Mouse (Mus musculus) midbrain, embryonic 13.5 days (tissue): ENCODE data around the gene Vps18. TPM values are rescaled to one million over a fixed set of nuclear protein-coding genes. Genes with fewer than 3 reads are reported as not detected.

Source experiments
- ATAC-seq: fragments of 200-750 bp; cut with Nextera tagmentation; 2 replicates; pipeline ENCODE4 v1.8.0; 2017; ENCODE audit warnings: mild to moderate bottlenecking, moderate TSS enrichment, moderate library complexity
- H3K27ac ChIP-seq: fragments of 300-500 bp; sonication (generic); 2 replicates; pipeline ENCODE4 v1.5.1; 2015; ENCODE audit warnings: inconsistent platforms, mild to moderate bottlenecking, moderate library complexity
- H3K27me3 ChIP-seq: fragments of 300-500 bp; sonication (generic); 2 replicates; pipeline ENCODE4 v1.6.1; 2015; ENCODE audit warnings: mild to moderate bottlenecking, inconsistent platforms
- H3K36me3 ChIP-seq: fragments of 300-500 bp; sonication (generic); 2 replicates; pipeline ENCODE4 v1.6.1; 2015; ENCODE audit warnings: mild to moderate bottlenecking, inconsistent platforms
- H3K4me1 ChIP-seq: fragments of 300-500 bp; sonication (generic); replicated peaks from 2 replicates; pipeline ENCODE4 v1.6.1; 2015; ENCODE audit warnings: inconsistent platforms
- H3K4me2 ChIP-seq: fragments of 300-500 bp; sonication (generic); replicated peaks from 2 replicates; pipeline ENCODE4 v1.6.1; 2015; ENCODE audit warnings: moderate library complexity, mild to moderate bottlenecking, inconsistent platforms
- H3K4me3 ChIP-seq: fragments of 300-500 bp; sonication (generic); replicated peaks from 2 replicates; pipeline ENCODE4 v1.5.1; 2015; ENCODE audit warnings: mild to moderate bottlenecking, inconsistent platforms
- H3K9ac ChIP-seq: fragments of 300-500 bp; sonication (generic); replicated peaks from 2 replicates; pipeline ENCODE4 v1.6.1; 2015; ENCODE audit warnings: mild to moderate bottlenecking, inconsistent platforms
- H3K9me3 ChIP-seq: fragments of 300-500 bp; sonication (generic); 2 replicates; pipeline ENCODE4 v1.6.1; 2016; ENCODE audit warnings: mild to moderate bottlenecking, inconsistent platforms
- WGBS: fragments of 180-500 bp; shearing (Covaris S2); methylation state at CpG from one replicate; pipeline ENCODE4 v1.1.7; 2015; 5-methylcytosine and 5-hydroxymethylcytosine counted together
- polyA plus RNA-seq: library from polyadenylated mRNA; unstranded; fragments of >200 nt; fragmentation: Nextera tagmentation; extraction: Ambion mirVana; gene quantifications from 2 replicates; pipeline ENCODE4 v1.2.1, GENCODE M21; 2015

The Vps18 gene
- polyA plus RNA-seq, 1 experiment from 2014 or later = 26.3 TPM

DNA sequence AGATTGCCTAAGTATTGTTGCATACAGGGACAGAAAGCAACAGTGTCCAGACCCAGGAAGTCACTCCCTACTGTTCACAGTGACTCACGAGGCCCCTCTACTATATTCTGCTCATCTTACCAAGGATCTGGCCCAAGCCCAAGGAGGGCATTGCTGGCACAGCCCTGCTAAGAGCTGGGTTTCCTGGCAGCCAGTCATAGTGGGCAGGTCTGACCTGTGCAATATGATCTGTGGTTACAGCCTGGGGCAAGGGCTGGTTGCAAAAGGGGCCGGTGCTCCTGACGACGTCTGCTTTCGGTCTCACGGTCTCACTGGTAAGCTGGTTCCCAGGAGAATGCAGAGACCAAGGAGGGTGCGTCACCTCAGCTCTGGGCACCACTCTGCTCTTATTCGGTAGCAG, 25.6 kb upstream of the Vps18 start:
- no peak; the same call in 1 of the 2 replicates for ATAC-seq
- no peaks in the 10 kb centered on the region for H3K4me1 ChIP-seq
- no peak overlapping the region for H3K4me3 ChIP-seq
- no peaks in the 10 kb centered on the region for H3K9me3 ChIP-seq
- no peak overlapping the region for H3K9ac ChIP-seq
- no peaks in the 10 kb centered on the region for H3K36me3 ChIP-seq
- H3K27me3 ChIP-seq = 0 out of 2 replicates have a peak, but pooled peaks cover 5% of the 10 kb centered on the region
- no peak overlapping the region for H3K4me2 ChIP-seq
- H3K27ac ChIP-seq = no peak overlapping the region
- WGBS = 45% methylated on average over 8 of the region's 8 CpGs

DNA sequence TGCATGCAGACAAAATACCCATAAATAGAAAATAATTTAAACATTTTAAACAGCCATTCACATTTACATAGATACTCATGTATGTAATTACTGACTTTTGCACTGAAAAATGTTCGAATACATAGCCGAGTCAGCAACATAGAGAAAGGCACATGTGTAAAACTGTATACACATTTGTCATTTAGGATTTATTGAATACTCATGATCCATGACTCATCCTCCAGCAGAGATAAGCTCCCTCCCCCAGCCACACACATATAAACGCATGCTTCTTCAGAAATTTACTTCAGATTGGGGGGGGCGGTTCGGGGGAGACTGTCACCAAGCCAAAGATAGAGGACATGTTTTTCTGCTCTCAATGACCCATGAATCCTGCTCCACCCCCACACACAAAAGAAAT, 24.7 kb upstream of the Vps18 start:
- Histone ChIP-seq H3K27ac (no peak overlapping the region), H3K36me3 (no peaks in the 10 kb centered on the region), H3K9ac (no peak overlapping the region), H3K4me2 (no peak overlapping the region), H3K4me3 (no peak overlapping the region), H3K9me3 (no peaks in the 10 kb centered on the region), H3K4me1 (peaks cover 4% of the 10 kb centered on the region; the same call in 1 of the 2 replicates), H3K27me3 (0 out of 2 replicates have a peak, but pooled peaks cover 5% of the 10 kb centered on the region)
- WGBS = 85% methylated on average over 5 of the region's 5 CpGs
- no peak for ATAC-seq

DNA sequence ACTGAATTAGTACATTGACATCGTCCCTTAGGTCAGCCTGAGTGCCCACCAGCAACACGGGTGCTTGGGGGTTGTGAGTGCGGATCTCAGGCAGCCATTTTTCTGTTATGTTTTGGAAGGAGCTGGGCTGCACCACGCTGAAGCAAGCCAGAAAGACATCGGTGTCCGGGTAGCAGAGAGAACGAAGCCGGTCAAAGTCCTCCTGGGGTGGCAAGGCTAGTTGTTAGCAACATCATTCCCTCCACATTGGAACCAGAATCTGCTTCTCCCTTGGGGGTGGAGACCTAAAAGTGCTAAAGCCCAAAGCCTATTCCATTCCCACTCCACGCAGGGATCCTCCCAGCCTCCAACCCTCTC, 18.3 kb upstream of the Vps18 start:
- peaks cover 21% of the 10 kb centered on the region for H3K4me1 ChIP-seq
- no peaks in the 10 kb centered on the region for H3K9me3 ChIP-seq
- H3K4me2 ChIP-seq = peak overlapping the region; percentile 84
- 0 out of 2 replicates have a peak, but pooled peaks have one; percentile 2 for ATAC-seq
- 54% methylated on average over 9 of the region's 9 CpGs for WGBS
- H3K36me3 ChIP-seq = no peaks in the 10 kb centered on the region
- H3K9ac ChIP-seq = peak overlapping the region; percentile 83
- peak overlapping the region; percentile 76 for H3K4me3 ChIP-seq
- no peak overlapping the region for H3K27ac ChIP-seq
- H3K27me3 ChIP-seq = peaks cover 22% of the 10 kb centered on the region

DNA sequence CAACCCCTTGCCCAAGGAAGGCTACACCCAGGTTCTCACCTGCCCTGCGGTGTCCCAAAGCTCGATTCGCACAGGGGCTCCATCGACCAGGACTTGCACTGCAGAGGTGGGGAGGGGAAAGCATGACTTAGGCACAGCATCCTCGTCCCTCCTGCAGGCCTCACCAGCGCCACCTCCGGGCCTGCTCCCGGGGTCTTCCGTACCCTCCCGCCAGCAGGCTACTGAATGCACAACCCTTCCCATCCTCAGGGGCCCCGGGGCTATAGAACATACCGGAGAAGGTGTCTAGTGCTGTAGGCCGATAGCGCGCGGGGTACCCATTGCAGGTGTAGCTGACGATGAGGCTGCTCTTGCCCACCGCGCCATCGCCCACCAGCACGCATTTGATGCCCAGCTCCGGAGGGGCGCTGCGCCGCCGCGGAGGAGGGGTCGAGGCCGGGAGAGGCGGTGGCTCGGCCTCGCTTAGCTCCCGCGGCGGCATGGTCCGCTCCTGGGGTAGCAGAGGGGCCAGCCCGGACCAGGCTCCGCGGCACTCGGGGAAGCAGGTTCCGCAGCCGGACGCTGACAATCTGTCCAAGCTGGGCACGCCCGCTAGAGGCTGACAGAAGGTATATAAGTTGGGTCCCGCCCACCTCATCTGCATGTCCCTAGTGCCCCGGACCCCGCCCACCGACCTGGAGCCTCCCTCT, 17.8 kb upstream of the Vps18 start, which contains the start of gene Rhov:
Gene Rhov (minus strand): TSS at position 630 of the 689 bp plus-strand sequence.
- peak within 1 kb of the TSS; percentile 84 for H3K4me2 ChIP-seq
- H3K9me3 ChIP-seq = no peaks in the 10 kb centered on the region
- H3K27ac ChIP-seq = peak within 1 kb of the TSS; percentile 65
- peaks cover 21% of the 10 kb centered on the region for H3K4me1 ChIP-seq
- peaks cover 22% of the 10 kb centered on the region for H3K27me3 ChIP-seq
- peak within 1 kb of the TSS; percentile 76 for H3K4me3 ChIP-seq
- peak within 1 kb of the TSS; percentile 83 for H3K9ac ChIP-seq
- WGBS = under 1% methylated on average over 49 of the region's 49 CpGs
- H3K36me3 ChIP-seq = no peaks in the 10 kb centered on the region
- peak; percentile 88 for ATAC-seq

DNA sequence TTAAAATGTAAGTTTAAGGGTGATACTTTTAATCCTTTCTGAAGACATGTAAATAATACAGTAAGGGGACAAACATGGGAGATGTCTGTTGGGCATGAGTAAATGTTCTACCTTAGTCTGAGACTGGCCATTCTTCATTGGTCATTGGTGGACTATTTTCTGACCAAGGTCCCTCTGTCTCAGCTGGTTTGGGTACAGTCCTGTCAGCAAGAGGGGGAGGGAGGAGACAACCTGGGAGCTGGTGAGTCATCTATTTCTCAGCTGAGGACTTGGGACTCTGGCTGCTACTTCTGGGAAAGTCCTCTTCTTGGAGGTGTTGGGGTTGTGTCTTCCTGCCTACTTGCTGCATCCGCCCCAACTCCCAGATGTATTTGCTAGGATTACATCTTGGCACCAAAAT, 14.4 kb upstream of the Vps18 start:
- no peaks in the 10 kb centered on the region for H3K9me3 ChIP-seq
- no peak overlapping the region for H3K4me2 ChIP-seq
- ATAC-seq = no peak
- H3K27me3 ChIP-seq = peaks cover 16% of the 10 kb centered on the region
- peaks cover 14% of the 10 kb centered on the region for H3K4me1 ChIP-seq
- no peaks in the 10 kb centered on the region for H3K36me3 ChIP-seq
- 82% methylated on average over 1 of the region's 1 CpGs for WGBS
- no peak overlapping the region for H3K4me3 ChIP-seq
- H3K27ac ChIP-seq = no peak overlapping the region
- H3K9ac ChIP-seq = no peak overlapping the region

DNA sequence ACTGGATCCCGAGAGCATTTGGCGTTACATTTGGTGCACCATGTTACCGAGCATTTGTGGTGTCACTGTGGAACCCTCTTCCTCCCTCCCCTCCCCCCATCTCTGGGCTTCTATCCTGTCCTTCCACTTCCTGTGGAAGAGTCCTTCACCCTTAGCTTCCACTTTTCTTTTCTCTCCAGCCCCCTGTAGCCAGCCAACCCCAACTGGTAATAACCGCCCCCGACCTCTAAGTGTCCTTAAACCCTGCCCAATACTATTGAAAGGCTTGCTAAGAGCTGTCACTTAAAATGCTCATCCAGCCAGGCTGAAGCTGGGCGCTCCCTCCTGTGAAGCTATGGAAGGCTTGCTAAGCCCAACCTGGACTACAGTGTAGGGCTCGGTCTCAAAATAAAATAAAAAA, 11.6 kb upstream of the Vps18 start:
- H3K27ac ChIP-seq = no peak overlapping the region
- H3K27me3 ChIP-seq = 0 out of 2 replicates have a peak, but pooled peaks cover 5% of the 10 kb centered on the region
- H3K9me3 ChIP-seq = no peaks in the 10 kb centered on the region
- ATAC-seq = no peak
- no peak overlapping the region for H3K4me3 ChIP-seq
- no peak overlapping the region for H3K4me2 ChIP-seq
- 84% methylated on average over 7 of the region's 7 CpGs for WGBS
- no peaks in the 10 kb centered on the region for H3K36me3 ChIP-seq
- H3K4me1 ChIP-seq = no peaks in the 10 kb centered on the region
- H3K9ac ChIP-seq = no peak overlapping the region

DNA sequence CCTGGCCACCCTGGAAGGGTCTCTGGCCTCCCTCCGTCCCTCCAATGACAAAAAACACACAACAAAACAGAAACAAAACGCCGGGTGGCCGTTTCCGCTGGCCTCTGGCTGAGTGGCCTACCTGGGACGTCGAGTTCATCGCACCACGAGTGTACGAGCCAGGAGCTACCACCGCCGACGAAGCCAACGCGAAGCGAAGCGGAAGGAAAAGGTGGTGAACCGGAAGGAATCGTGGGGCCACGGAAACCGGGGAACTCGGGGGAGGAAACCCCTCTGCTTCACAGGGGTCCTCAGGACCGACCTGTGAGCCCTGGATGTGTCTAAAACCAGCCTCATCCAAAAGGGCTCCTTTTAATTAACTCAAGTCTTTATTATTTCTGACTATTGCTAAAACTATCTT, 10.7 kb upstream of the Vps18 start:
- ATAC-seq = no peak
- Histone ChIP-seq H3K9me3 (no peaks in the 10 kb centered on the region), H3K27me3 (0 out of 2 replicates have a peak, but pooled peaks cover 5% of the 10 kb centered on the region), H3K4me1 (no peaks in the 10 kb centered on the region), H3K27ac (no peak overlapping the region), H3K36me3 (no peaks in the 10 kb centered on the region), H3K4me2 (no peak overlapping the region), H3K4me3 (no peak overlapping the region), H3K9ac (no peak overlapping the region)
- WGBS = 93% methylated on average over 23 of the region's 23 CpGs

DNA sequence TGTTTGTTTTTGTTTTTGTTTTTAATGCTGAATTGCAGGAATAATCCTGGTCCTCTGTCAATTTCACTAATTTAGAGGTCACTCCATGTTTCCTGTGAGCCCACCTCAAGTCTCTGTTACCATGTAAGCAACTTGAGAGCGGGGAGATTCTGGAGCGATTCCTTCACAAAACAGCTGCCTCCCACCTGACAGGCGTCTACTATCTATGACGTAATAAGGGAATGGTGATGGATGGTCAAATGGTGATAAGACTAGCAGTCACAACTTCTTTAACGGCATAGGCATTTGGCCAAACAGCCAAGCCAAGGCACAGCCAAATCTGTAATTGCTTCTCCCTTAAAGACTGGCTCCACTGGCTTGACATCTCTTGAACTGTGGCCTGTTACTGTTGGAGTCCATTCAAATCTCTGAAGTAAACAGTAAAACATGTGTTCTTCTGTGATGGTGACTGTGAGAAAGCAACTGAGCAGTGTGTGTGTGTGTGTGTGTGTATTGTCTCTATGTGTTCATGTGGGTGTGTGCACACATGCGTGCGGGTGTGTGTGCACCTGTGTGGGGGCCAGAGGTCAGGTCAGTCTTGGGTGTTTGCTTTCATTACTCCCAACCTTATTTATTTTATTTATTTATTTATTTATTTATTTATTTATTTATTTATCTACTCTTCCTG, 6.5 kb upstream of the Vps18 start:
- 88% methylated on average over 7 of the region's 7 CpGs for whole genome bisulfite sequencing
- Histone ChIP-seq H3K9me3 (no peaks in the 10 kb centered on the region), H3K27ac (no peak overlapping the region), H3K4me1 (no peaks in the 10 kb centered on the region), H3K9ac (no peak overlapping the region), H3K4me3 (no peak overlapping the region), H3K27me3 (no peaks in the 10 kb centered on the region), H3K36me3 (no peaks in the 10 kb centered on the region), H3K4me2 (no peak overlapping the region)
- ATAC-seq = no peak

DNA sequence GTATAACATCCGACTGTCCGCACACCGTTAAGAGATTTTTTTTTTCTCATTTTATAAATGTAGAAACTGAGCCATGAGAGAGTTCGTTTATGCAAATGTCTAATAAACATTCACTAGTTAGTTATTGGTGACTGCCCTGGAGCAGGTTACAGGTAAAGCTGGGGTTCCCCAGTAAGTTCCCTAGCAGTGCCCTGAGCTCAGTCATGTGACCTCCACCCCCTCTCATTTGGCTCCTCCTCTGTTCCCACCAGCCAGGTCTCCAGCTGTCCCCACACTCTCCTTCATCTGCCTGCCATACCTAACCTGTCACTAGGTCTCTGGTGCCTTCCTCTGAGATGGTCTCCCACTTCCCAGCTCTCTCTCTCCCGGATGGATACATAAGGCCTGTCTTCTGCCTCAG, 1.2 kb upstream of the Vps18 start:
- H3K4me2 ChIP-seq = 0 out of 2 replicates have a peak overlapping the region, but pooled peaks have one; percentile 94
- H3K27me3 ChIP-seq = no peaks in the 10 kb centered on the region
- no peak overlapping the region for H3K27ac ChIP-seq
- H3K4me3 ChIP-seq = no peak overlapping the region
- H3K9me3 ChIP-seq = no peaks in the 10 kb centered on the region
- H3K36me3 ChIP-seq = peaks cover 15% of the 10 kb centered on the region
- 90% methylated on average over 5 of the region's 5 CpGs for WGBS
- peaks cover 15% of the 10 kb centered on the region for H3K4me1 ChIP-seq
- ATAC-seq = no peak
- H3K9ac ChIP-seq = no peak overlapping the region

DNA sequence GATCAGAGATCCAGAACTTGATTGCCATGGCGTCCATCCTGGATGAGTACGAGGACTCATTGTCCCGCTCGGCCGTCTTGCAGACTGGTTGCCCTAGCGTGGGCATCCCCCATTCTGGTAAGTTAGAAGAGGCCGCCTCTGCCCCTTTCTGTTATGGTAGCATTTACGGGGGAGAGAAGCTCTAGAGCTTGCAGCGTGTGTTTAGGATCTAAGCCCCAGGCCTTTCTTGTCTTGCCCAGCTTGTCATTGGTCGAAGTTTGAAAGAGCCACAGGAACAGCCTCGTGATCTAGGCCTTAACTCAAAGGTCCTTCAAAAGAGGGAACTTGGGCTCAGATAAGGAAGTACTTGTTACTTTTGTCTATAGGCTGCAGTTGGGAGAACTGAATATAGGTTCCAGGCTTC, 475 bp downstream of the Vps18 start:
- Histone ChIP-seq H3K9ac (peak overlapping the region; percentile 89), H3K27ac (peak overlapping the region; percentile 44; the same call in 1 of the 2 replicates), H3K4me1 (peaks cover 15% of the 10 kb centered on the region), H3K27me3 (no peaks in the 10 kb centered on the region), H3K36me3 (peaks cover 32% of the 10 kb centered on the region), H3K9me3 (no peaks in the 10 kb centered on the region), H3K4me2 (peak overlapping the region; percentile 94), H3K4me3 (peak overlapping the region; percentile 80)
- peak; percentile 32 for ATAC-seq
- 4% methylated on average over 11 of the region's 11 CpGs for WGBS

DNA sequence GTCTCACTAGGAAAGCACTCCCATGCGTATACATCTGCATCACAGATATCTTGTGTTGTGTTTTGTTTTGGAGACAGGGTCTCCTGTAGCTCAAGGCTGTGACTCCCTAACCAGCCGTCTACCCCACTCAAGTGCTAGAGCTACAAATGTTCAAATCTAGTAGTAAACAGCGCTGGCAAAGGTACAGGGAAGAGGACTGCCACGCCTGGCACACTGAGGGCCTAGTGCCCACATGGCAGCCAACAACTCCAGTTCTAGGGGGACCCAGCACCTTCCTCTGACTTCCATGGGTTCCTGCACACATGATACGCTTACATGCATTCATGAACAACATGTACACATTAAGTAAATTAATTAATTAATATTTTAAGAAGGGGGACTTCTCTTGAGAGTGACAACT, 3.7 kb downstream of the Vps18 start:
- 94% methylated on average over 5 of the region's 5 CpGs for WGBS

DNA sequence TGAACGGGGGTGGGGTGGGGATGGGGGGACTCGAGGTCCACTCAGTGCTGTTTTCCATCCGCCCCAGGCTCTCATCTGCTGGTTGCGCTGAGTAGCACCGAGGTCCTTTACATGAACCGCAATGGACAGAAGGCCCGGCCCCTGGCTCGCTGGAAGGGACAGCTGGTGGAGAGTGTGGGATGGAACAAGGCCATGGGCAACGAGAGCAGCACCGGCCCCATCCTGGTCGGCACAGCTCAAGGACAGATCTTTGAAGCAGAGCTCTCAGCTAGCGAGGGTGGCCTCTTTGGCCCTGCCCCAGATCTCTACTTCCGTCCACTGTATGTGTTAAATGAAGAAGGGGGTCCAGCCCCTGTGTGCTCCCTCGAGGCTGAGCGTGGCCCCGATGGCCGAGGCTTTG, 4.3 kb downstream of the Vps18 start:
- Histone ChIP-seq H3K9ac (no peak overlapping the region), H3K27me3 (no peaks in the 10 kb centered on the region), H3K27ac (no peak overlapping the region), H3K4me2 (no peak overlapping the region), H3K36me3 (peaks cover 65% of the 10 kb centered on the region), H3K4me1 (peaks cover 19% of the 10 kb centered on the region), H3K4me3 (no peak overlapping the region), H3K9me3 (no peaks in the 10 kb centered on the region)
- no peak for ATAC-seq
- WGBS = 92% methylated on average over 17 of the region's 17 CpGs

More for the DNA sequence above, 3.7 kb downstream of the Vps18 start:
- Histone ChIP-seq H3K4me2 (no peak overlapping the region), H3K4me3 (no peak overlapping the region), H3K27ac (no peak overlapping the region), H3K4me1 (peaks cover 19% of the 10 kb centered on the region), H3K9me3 (no peaks in the 10 kb centered on the region), H3K9ac (no peak overlapping the region), H3K36me3 (peaks cover 59% of the 10 kb centered on the region), H3K27me3 (no peaks in the 10 kb centered on the region)
- ATAC-seq = no peak
